Mouse (Mus musculus): ENCODE measurements around the gene Srsf10. TPM values are rescaled to one million over a fixed set of nuclear protein-coding genes. Genes with fewer than 3 reads are reported as not detected.

The Srsf10 gene
- polyA plus RNA-seq, 1 experiment from 2014 or later: 212 TPM

DNA sequence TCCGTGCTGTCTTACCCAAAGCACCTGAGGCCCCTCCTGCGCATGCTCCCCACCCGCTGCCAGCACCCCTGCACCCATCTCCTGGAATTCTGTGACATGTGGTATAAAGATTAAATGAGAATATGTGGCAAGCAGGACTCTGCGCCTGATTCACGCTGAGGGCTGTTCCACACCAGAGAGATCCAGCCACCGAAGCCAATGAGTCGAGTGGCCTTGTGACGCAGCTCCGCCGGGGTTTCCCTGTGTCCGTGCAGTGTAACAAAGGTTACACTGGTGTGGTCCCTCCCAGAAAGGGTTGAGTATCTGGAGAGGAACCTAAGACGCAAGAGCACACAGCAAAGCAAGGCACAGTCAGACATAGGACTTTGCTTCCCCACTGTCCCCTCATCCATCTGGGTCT lies 30.1 kb downstream of the Srsf10 start:
- Histone ChIP-seq H3K36me3 (ENCODE audit: control insufficient read depth, insufficient read depth, low read length) (no peaks in the 10 kb centered on the region), H3K27me3 (replicated peaks; ENCODE audit: control insufficient read depth, insufficient read depth, low read length) (no peaks in the 10 kb centered on the region), H3K27ac (replicated peaks; ENCODE audit: low read depth, low read length) (no peak overlapping the region), H3K9me3 (ENCODE audit: control insufficient read depth, low read length) (no peaks in the 10 kb centered on the region), H3K4me1 (ENCODE audit: control insufficient read depth, insufficient read depth, low read length) (peaks cover 8% of the 10 kb centered on the region; the same call in 1 of the 2 replicates), H3K9ac (ENCODE audit: low read depth, low read length) (no peak overlapping the region), H3K4me3 (ENCODE audit: low read depth, low read length) (no peak overlapping the region), H3K4me2 (ENCODE audit: low read depth, low read length) (no peak overlapping the region)
- ATAC-seq (ENCODE audit: low read depth) (no peak), DNase-seq (ENCODE audit: low spot score) (no peak)
- WGBS: 88% methylated on average over 12 of the region's 12 CpGs

DNA sequence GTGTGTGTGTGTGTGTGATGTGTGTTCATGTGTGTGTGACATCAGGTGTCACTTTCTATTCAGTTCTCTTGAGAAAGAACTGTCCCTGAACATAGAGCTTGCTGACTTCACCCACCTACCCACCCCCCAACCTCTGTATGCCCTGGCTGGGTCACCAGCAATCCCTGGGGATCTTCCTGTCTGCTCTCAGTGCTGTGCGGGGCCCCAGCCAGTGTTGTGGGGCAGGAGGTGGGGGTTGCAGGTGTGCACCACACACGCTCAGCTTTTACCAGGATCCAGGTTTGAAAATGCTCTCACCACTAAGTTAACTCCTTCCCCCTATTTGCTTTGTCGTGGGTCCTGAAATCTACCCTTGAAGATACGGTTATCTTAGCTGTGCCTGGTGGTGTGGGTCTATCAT lies 30.6 kb downstream of the Srsf10 start:
- no peak overlapping the region for H3K9ac ChIP-seq (ENCODE audit: low read depth, low read length)
- H3K27ac ChIP-seq (replicated peaks; ENCODE audit: low read depth, low read length): no peak overlapping the region
- H3K36me3 ChIP-seq (ENCODE audit: control insufficient read depth, insufficient read depth, low read length): no peaks in the 10 kb centered on the region
- H3K4me2 ChIP-seq (ENCODE audit: low read depth, low read length): no peak overlapping the region
- H3K9me3 ChIP-seq (ENCODE audit: control insufficient read depth, low read length): no peaks in the 10 kb centered on the region
- ATAC-seq (ENCODE audit: low read depth): no peak
- DNase-seq (ENCODE audit: low spot score): no peak
- H3K27me3 ChIP-seq (replicated peaks; ENCODE audit: control insufficient read depth, insufficient read depth, low read length): no peaks in the 10 kb centered on the region
- H3K4me3 ChIP-seq (ENCODE audit: low read depth, low read length): no peak overlapping the region
- H3K4me1 ChIP-seq (ENCODE audit: control insufficient read depth, insufficient read depth, low read length): peaks cover 8% of the 10 kb centered on the region; the same call in 1 of the 2 replicates
- WGBS: 80% methylated on average over 4 of the region's 4 CpGs

DNA sequence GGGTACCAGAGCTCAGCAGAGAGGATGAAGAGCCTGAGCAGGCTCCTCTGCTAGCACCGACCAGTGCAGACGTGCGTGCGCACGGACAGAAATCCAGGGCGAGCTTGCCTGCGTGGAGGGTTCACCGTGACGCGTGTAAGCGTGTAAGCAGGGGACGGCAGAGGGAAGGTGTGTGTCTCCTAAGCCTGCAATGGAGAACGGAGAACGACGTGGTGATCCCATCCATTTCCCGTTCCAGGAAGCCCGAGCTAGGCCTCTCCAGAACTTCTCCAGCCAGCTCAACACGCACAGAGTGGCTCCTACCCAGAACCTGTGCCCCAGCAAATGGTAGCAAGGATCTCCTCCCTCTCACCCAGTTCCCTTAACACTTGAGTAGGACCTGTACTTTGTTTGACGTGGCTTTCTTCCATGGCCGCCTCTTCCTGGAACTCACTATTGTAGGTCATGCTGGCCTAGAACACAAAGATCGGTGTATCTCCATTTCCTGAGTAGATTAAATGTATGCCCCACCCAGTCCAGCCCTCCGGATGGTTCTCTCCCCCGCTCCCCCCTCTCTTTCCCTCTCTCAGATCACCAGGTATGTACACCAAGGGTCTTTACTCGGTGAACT lies 33.0 kb downstream of the Srsf10 start:
- DNase-seq (ENCODE audit: low spot score) (no peak), ATAC-seq (ENCODE audit: low read depth) (no peak)
- WGBS: 93% methylated on average over 24 of the region's 24 CpGs
- no peaks in the 10 kb centered on the region for H3K36me3 ChIP-seq (ENCODE audit: control insufficient read depth, insufficient read depth, low read length)
- H3K4me1 ChIP-seq (ENCODE audit: control insufficient read depth, insufficient read depth, low read length): peaks cover 8% of the 10 kb centered on the region; the same call in 1 of the 2 replicates
- no peaks in the 10 kb centered on the region for H3K27me3 ChIP-seq (replicated peaks; ENCODE audit: control insufficient read depth, insufficient read depth, low read length)
- no peaks in the 10 kb centered on the region for H3K9me3 ChIP-seq (ENCODE audit: control insufficient read depth, low read length)
- no peak overlapping the region for H3K27ac ChIP-seq (replicated peaks; ENCODE audit: low read depth, low read length)
- no peak overlapping the region for H3K4me2 ChIP-seq (ENCODE audit: low read depth, low read length)
- H3K4me3 ChIP-seq (ENCODE audit: low read depth, low read length): no peak overlapping the region
- no peak overlapping the region for H3K9ac ChIP-seq (ENCODE audit: low read depth, low read length)

DNA sequence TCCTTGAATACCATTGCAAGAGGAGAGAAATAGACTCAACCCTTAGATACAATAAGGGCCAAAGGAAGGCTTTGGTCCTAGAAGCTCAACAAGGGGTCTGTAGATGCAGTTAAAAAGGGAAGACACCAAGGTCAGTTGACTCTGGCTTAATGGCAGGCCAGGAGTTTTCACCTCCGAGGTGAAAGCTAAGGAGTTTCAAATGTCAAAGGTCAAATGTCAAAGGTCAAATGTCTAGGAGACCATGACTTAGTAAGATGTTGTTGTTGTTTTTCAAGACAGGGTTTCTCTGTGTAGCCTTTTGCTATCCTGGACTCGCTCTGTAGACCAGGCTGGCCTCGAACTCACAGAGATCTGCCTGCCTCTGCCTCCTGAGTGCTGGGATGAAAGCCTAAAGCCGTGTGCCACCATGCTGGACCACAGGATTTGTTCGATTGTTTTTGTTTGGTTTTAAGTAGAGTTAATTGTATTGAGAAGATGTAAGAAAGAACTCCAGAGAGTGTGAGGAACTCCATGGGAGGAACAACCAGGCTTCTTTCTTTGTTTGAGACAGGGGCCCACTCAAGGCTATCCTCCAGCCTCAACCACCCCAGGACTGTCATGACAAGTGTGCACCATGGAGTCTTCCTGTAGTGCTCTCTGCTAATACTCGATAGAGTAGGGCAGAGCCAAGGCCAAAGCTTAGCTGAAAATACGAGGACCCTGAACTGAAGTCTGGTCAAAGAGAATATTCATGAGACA lies 33.8 kb downstream of the Srsf10 start:
- no peak for ATAC-seq (ENCODE audit: low read depth)
- Histone ChIP-seq H3K27ac (replicated peaks; ENCODE audit: low read depth, low read length) (no peak overlapping the region), H3K27me3 (replicated peaks; ENCODE audit: control insufficient read depth, insufficient read depth, low read length) (no peaks in the 10 kb centered on the region), H3K4me1 (ENCODE audit: control insufficient read depth, insufficient read depth, low read length) (0 out of 2 replicates have a peak, but pooled peaks cover 4% of the 10 kb centered on the region), H3K9me3 (ENCODE audit: control insufficient read depth, low read length) (no peaks in the 10 kb centered on the region), H3K4me3 (ENCODE audit: low read depth, low read length) (no peak overlapping the region), H3K36me3 (ENCODE audit: control insufficient read depth, insufficient read depth, low read length) (no peaks in the 10 kb centered on the region), H3K4me2 (ENCODE audit: low read depth, low read length) (no peak overlapping the region), H3K9ac (ENCODE audit: low read depth, low read length) (no peak overlapping the region)
- no peak for DNase-seq (ENCODE audit: low spot score)
- WGBS: 76% methylated on average over 7 of the region's 7 CpGs

DNA sequence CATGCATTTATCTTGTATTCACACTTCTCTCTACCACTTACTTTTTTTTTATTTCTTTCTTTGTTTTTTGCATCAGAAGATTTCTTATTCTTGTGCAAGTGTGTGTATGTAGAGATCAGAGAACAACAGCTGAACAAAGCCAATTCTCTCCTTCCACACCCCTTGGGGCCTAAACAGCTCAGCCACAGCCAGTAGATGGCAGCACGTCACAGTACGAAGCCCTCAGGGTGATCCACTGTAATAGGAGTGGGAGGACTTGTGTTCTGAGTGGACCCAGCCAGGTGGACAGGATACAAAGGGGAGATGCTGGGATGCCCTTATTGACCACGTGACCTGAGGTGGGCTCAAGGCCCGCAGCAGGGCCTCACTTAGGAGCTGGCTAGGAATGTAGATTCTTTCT lies 34.3 kb downstream of the Srsf10 start:
- Histone ChIP-seq H3K4me3 (ENCODE audit: low read depth, low read length) (no peak overlapping the region), H3K4me1 (ENCODE audit: control insufficient read depth, insufficient read depth, low read length) (no peaks in the 10 kb centered on the region), H3K36me3 (ENCODE audit: control insufficient read depth, insufficient read depth, low read length) (no peaks in the 10 kb centered on the region), H3K27me3 (replicated peaks; ENCODE audit: control insufficient read depth, insufficient read depth, low read length) (no peaks in the 10 kb centered on the region), H3K4me2 (ENCODE audit: low read depth, low read length) (no peak overlapping the region), H3K9ac (ENCODE audit: low read depth, low read length) (no peak overlapping the region), H3K9me3 (ENCODE audit: control insufficient read depth, low read length) (no peaks in the 10 kb centered on the region), H3K27ac (replicated peaks; ENCODE audit: low read depth, low read length) (no peak overlapping the region)
- peak; percentile 92 for ATAC-seq (ENCODE audit: low read depth)
- peak; percentile 85 for DNase-seq (ENCODE audit: low spot score)
- 13% methylated on average over 4 of the region's 4 CpGs for WGBS

DNA sequence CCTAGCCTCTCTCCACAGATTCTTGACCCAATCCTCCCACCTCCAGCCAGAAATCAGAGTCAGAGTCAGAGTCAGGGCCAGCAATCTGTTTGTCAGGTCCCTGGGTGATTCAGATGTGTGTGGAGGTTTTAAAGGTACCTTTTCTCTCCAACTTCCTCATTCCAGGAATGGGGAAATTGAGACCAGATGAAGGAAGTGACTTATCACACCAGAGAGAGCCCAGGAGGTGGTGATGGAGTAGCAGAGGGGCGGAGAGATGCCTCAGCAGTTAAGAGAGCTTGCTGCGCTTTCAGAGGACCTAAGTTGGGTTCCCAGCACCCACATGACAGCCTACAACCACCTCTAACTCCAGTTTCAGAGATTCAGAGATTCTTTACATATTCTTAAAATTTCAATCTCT lies 36.0 kb downstream of the Srsf10 start:
- H3K36me3 ChIP-seq (ENCODE audit: control insufficient read depth, insufficient read depth, low read length): no peaks in the 10 kb centered on the region
- H3K27me3 ChIP-seq (replicated peaks; ENCODE audit: control insufficient read depth, insufficient read depth, low read length): no peaks in the 10 kb centered on the region
- no peak overlapping the region for H3K4me2 ChIP-seq (ENCODE audit: low read depth, low read length)
- ATAC-seq (ENCODE audit: low read depth) (no peak), DNase-seq (ENCODE audit: low spot score) (no peak)
- no peak overlapping the region for H3K4me3 ChIP-seq (ENCODE audit: low read depth, low read length)
- WGBS: 80% methylated on average over 2 of the region's 2 CpGs
- H3K27ac ChIP-seq (replicated peaks; ENCODE audit: low read depth, low read length): no peak overlapping the region
- no peaks in the 10 kb centered on the region for H3K4me1 ChIP-seq (ENCODE audit: control insufficient read depth, insufficient read depth, low read length)
- H3K9me3 ChIP-seq (ENCODE audit: control insufficient read depth, low read length): no peaks in the 10 kb centered on the region
- no peak overlapping the region for H3K9ac ChIP-seq (ENCODE audit: low read depth, low read length)

DNA sequence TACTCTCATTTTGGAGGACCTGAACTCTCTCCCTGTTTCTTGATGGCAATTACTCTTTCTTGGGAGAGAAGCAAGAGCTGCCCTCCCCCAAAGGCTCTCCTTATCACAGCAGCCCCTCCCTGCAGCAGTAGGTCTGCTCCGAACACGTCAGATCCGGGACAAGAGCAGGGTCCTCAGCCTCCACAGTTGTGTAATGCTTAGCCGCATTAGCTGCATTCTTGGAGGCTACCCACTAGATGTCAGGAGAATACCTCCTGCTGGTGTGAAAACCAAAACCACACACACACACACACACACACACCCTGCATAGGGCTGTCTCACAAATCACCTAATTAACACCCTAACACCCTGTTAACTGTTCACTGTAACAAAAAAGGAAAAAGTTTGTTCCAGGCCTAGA lies 37.3 kb downstream of the Srsf10 start:
- no peak for ATAC-seq (ENCODE audit: low read depth)
- Histone ChIP-seq H3K9ac (ENCODE audit: low read depth, low read length) (no peak overlapping the region), H3K4me2 (ENCODE audit: low read depth, low read length) (no peak overlapping the region), H3K4me1 (ENCODE audit: control insufficient read depth, insufficient read depth, low read length) (no peaks in the 10 kb centered on the region), H3K27me3 (replicated peaks; ENCODE audit: control insufficient read depth, insufficient read depth, low read length) (no peaks in the 10 kb centered on the region), H3K9me3 (ENCODE audit: control insufficient read depth, low read length) (no peaks in the 10 kb centered on the region), H3K4me3 (ENCODE audit: low read depth, low read length) (no peak overlapping the region), H3K36me3 (ENCODE audit: control insufficient read depth, insufficient read depth, low read length) (no peaks in the 10 kb centered on the region), H3K27ac (replicated peaks; ENCODE audit: low read depth, low read length) (no peak overlapping the region)
- whole genome bisulfite sequencing: 60% methylated on average over 4 of the region's 4 CpGs
- no peak for DNase-seq (ENCODE audit: low spot score)

DNA sequence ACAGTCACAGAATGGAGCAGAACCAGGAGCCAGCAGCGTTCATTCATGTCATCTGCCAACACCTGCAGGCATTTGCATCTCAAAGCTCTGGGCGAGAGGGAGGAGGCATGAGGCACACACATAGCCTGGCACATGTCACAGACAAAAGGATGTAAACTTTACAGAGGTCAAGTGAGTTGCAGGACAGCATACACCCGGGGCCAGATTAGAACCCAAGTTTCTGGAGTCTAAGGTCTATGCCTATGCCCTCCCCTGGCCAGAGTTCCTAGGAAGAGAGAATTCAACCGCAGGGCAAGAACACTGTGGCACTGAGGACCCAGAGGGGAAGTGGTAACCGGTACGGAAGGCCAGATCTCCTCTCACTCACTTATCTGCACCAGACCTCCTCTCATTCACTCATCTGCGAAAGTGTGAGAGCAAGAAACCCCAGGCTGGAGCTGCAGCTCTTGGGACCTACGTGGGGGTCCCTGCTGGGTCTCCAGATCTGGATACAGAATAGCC lies 39.6 kb downstream of the Srsf10 start, which contains the start of gene Cnr2:
Gene Cnr2 (plus strand): TSS at position 324 of the 501 bp plus-strand sequence.
- 59% methylated on average over 8 of the region's 8 CpGs for WGBS
- Histone ChIP-seq H3K27ac (replicated peaks; ENCODE audit: low read depth, low read length) (no peak within 1 kb of the TSS), H3K36me3 (ENCODE audit: control insufficient read depth, insufficient read depth, low read length) (no peaks in the 10 kb centered on the region)

More for the DNA sequence above, 39.6 kb downstream of the Srsf10 start, which contains the start of gene Cnr2:
- Histone ChIP-seq H3K4me2 (ENCODE audit: low read depth, low read length) (no peak within 1 kb of the TSS), H3K4me3 (ENCODE audit: low read depth, low read length) (no peak within 1 kb of the TSS), H3K4me1 (ENCODE audit: control insufficient read depth, insufficient read depth, low read length) (no peaks in the 10 kb centered on the region), H3K9ac (ENCODE audit: low read depth, low read length) (no peak within 1 kb of the TSS), H3K27me3 (replicated peaks; ENCODE audit: control insufficient read depth, insufficient read depth, low read length) (no peaks in the 10 kb centered on the region), H3K9me3 (ENCODE audit: control insufficient read depth, low read length) (no peaks in the 10 kb centered on the region)
- no peak for ATAC-seq (ENCODE audit: low read depth)
- no peak for DNase-seq (ENCODE audit: low spot score)
